Mouse (Mus musculus): ENCODE results near the gene Hist1h2bj. TPM values are rescaled to one million over a fixed set of nuclear protein-coding genes. Genes with fewer than 3 reads are reported as not detected.
A peak's percentile ranks its signal among the peaks of the same experiment; 100 is the strongest.

Hist1h2bj gene
- total RNA-seq, 2 experiments from 2014 or later = 9.4 to 12.9 TPM

GRCm38 (mm10) chr13:22041651-22042567 is 1.1 kb upstream of the Hist1h2bj start:
- peak overlapping the region; percentile 57 for H3K4me3 ChIP-seq
- peak overlapping the region; percentile 85 for H3K27ac ChIP-seq
- no peak for DNase-seq (ENCODE audit: extremely low spot score in 1 of 2, low spot score in 2 of 2)
- intact Hi-C loops (cut with DNase I) = loop anchor here (1.0 to 10.0 kb wide), 7 partner anchors 287 to 1720 kb away; partner anchors contain the start of genes Hist1h1a, Hist1h1c, Hist1h1t and Hist1h2af
- no peak for TF ChIP-seq CTCF (IDR thresholded peaks at IDR 0.05)

- intact Hi-C loops (cut with DNase I) = loop anchor here (5.0 to 10.0 kb wide), 5 partner anchors 289 to 1719 kb away; partner anchors contain the start of genes Hist1h1a, Hist1h1c, Hist1h1t and Hist1h2af
- TF ChIP-seq CTCF (IDR thresholded peaks at IDR 0.05) = peak; percentile 77
- Histone ChIP-seq H3K27ac (peak overlapping the region; percentile 65; the same call in 1 of the 2 replicates), H3K4me3 (peak overlapping the region; percentile 51)
- DNase-seq (ENCODE audit: extremely low spot score in 1 of 2, low spot score in 2 of 2) = no peak
These were observed 753 bp downstream of the Hist1h2bj start for GRCm38 (mm10) chr13:22043503-22044431.

GRCm38 (mm10) chr13:22044432-22045155 is 1.6 kb downstream of the Hist1h2bj start:
- Histone ChIP-seq H3K27ac (no peak overlapping the region), H3K4me3 (no peak overlapping the region)
- intact Hi-C loops (cut with DNase I) = loop anchor here (5.0 to 10.0 kb wide), 6 partner anchors 290 to 1718 kb away; partner anchors contain the start of genes Hist1h1a, Hist1h1c, Hist1h1t and Hist1h2af
- DNase-seq (ENCODE audit: extremely low spot score in 1 of 2, low spot score in 2 of 2) = no peak
- no peak for TF ChIP-seq CTCF (IDR thresholded peaks at IDR 0.05)

- Histone ChIP-seq H3K4me3 (no peak overlapping the region), H3K27ac (no peak overlapping the region)
- intact Hi-C loops (cut with DNase I) = loop anchor here (5.0 to 10.0 kb wide), 2 partner anchors 291 to 1227 kb away; partner anchors contain the start of genes Hist1h2ak, Hist1h2bn and Hist1h4k
- no peak for DNase-seq (ENCODE audit: extremely low spot score in 1 of 2, low spot score in 2 of 2)
- no peak for TF ChIP-seq CTCF (IDR thresholded peaks at IDR 0.05)
These were observed 2.3 kb downstream of the Hist1h2bj start for GRCm38 (mm10) chr13:22045311-22045710.

DNA sequence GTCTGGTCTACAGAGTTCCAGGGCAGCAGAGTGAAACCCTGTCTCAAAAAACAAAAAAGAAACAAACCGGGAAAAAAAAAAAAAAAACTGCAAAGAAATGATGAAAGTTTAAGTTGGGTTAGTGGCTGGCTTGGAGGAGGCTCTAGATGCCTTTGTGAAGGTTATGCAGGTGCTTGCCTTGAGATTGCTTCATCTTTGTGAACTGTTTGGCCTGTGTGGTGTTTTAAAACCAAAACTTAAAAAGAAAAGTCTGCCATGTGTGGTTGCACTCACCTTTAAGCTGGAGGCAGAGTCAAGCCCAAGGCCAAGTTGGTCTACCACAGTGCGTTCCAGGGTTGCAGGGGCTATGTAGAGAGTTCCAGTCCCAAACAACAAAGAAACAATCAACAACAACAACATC is 6.0 kb downstream of the Hist1h2bj start:
- intact Hi-C loops (cut with DNase I) = loop anchor here (5.0 to 10.0 kb wide), 2 partner anchors 294 to 1223 kb away; partner anchors contain the start of genes Hist1h2ak, Hist1h2bn and Hist1h4k
- Histone ChIP-seq H3K27ac (no peak overlapping the region), H3K4me3 (no peak overlapping the region)
- no peak for TF ChIP-seq CTCF (IDR thresholded peaks at IDR 0.05)
- DNase-seq (ENCODE audit: extremely low spot score in 1 of 2, low spot score in 2 of 2) = no peak

DNA sequence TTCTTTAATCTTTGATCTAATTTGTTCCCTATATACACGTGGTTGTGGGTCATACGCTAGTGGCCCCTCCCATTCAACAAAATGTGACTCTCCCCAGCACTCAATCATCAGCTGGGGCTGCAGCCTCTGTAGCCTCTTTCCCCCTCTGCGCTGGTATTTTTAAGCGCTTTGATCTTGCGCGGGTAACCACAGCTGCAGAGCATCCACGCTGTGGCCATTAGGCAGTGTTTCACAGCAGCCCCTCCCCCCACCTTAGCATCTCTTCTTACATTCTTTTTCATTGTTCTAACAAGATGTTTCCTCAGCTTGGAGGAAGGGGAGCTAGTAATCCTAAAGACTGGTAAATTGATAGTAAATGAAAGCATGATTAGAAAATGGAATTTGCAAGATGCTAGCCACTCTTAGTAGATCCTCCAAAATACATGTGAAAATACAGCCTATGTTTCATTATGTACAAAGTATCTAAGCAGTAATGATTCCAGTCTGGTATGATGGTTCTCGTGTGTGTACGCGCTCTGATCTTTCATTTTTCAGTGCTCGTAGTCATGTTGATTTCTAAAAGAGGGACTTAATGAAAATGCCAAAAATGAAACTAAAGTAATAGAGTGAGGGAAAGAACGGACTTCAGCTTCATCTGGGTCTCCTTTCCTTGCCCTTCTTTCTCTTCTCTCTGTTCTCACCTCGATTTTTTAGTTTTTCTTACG is 6.9 kb downstream of the Hist1h2bj start:
- no peak for DNase-seq (ENCODE audit: extremely low spot score in 1 of 2, low spot score in 2 of 2)
- peak overlapping the region; percentile 74; the same call in 1 of the 2 replicates for H3K27ac ChIP-seq
- H3K4me3 ChIP-seq = peak overlapping the region; percentile 73
- TF ChIP-seq CTCF (IDR thresholded peaks at IDR 0.05) = no peak
- intact Hi-C loops (cut with DNase I) = loop anchor here (5.0 to 10.0 kb wide), 4 partner anchors 295 to 1362 kb away; partner anchors contain the start of genes Hist1h2ak, Hist1h2bn and Hist1h4k

GRCm38 (mm10) chr13:22050591-22051522 is 7.8 kb downstream of the Hist1h2bj start:
- Histone ChIP-seq H3K27ac (peak overlapping the region; percentile 74), H3K4me3 (peak overlapping the region; percentile 73)
- peak; percentile 59 for TF ChIP-seq CTCF (IDR thresholded peaks at IDR 0.05)
- DNase-seq (ENCODE audit: extremely low spot score in 1 of 2, low spot score in 2 of 2) = peak; percentile 87 to 90
- intact Hi-C loops (cut with DNase I) = loop anchor here (5.0 kb wide), 2 partner anchors 339 to 1361 kb away; no protein-coding TSS in a partner anchor

- Histone ChIP-seq H3K4me3 (peak overlapping the region; percentile 73), H3K27ac (peak overlapping the region; percentile 74)
- DNase-seq (ENCODE audit: extremely low spot score in 1 of 2, low spot score in 2 of 2) = no peak
- intact Hi-C loops (cut with DNase I) = loop anchor here (5.0 kb wide), 2 partner anchors 339 to 1361 kb away; no protein-coding TSS in a partner anchor
- no peak for TF ChIP-seq CTCF (IDR thresholded peaks at IDR 0.05)
These were observed 8.5 kb downstream of the Hist1h2bj start for GRCm38 (mm10) chr13:22051523-22051859.

DNA sequence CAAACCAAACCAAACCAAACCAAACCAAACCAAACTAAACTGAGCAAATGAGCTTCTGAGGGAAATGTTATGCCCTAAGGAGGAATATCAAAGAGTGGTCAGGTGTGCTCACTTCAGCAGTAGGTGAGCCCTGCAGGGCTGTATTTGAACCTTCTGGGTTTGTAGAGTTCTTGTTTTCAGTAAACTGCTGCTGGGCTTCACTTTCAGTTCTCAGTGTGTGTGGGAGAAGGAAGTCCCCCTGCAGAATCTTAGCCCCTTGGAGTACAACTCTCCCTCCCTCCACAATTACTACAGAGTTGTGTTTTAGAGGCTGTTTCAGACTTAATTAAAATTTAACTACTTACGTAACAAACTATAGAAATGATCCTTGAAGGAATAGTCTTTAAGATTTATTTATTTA is 10.7 kb downstream of the Hist1h2bj start:
- intact Hi-C loops (cut with DNase I) = loop anchor here (5.0 kb wide), 2 partner anchors 341 to 1359 kb away; no protein-coding TSS in a partner anchor
- DNase-seq (ENCODE audit: extremely low spot score in 1 of 2, low spot score in 2 of 2) = no peak
- H3K27ac ChIP-seq = no peak overlapping the region
- no peak for TF ChIP-seq CTCF (IDR thresholded peaks at IDR 0.05)
- no peak overlapping the region for H3K4me3 ChIP-seq
